Comparison of ENCODE assay signal across 18 mouse cellular contexts in genomic region chr7:128249998-128250397, GRCm38 (mm10). TPM values are rescaled to one million over a fixed set of nuclear protein-coding genes. Genes with fewer than 3 reads are reported as not detected.
DNase-seq lines count a peak whose midpoint lies in the region; ATAC-seq lines count a peak whose summit lies in the region.
"Had no signal": no experiment of that assay in that cellular context is flagged by ENCODE, and none has a peak within 500 bp of the region (broad histone marks: within the 10 kb centered on the region; RNA-seq: fewer than 3 reads in every experiment).

No protein-coding gene starts in this region.

- 89% methylated on average over 5 of the region's 5 CpGs for WGBS in heart, embryonic 10.5 days

- H3K4me3 ChIP-seq in heart, embryonic 10.5 days = 0 out of 2 replicates have a peak overlapping the region, but pooled peaks have one; percentile 5
- H3K4me3 ChIP-seq: embryonic facial prominence, embryonic 12.5 days; forebrain, embryonic 12.5 days; hindbrain, embryonic 13.5 days had no signal

- H3K27ac ChIP-seq in heart, embryonic 10.5 days = no peak overlapping the region
- H3K27ac ChIP-seq: embryonic facial prominence, embryonic 12.5 days; forebrain, embryonic 12.5 days; hindbrain, embryonic 13.5 days; hindbrain, postnatal 0 days had no signal

- DNase-seq in heart, embryonic 10.5 days (ENCODE audit: low spot score) = no peak
- no peak for DNase-seq in heart, adult 8-10 months (ENCODE audit: low spot score)
- DNase-seq in adrenal gland, adult (ENCODE audit: inconsistent age in 2 of 2, low spot score in 1 of 2) = no peak
- DNase-seq in thymus, postnatal 36 days = no peak
- DNase-seq: adrenal gland, adult 8-10 months; adrenal gland, postnatal 36 days; cerebellum, postnatal 25 days; gastrocnemius, postnatal 14 days; heart, postnatal 10 days had no signal

- ATAC-seq in erythroblast, adult 5-6 weeks (replicated peaks; ENCODE audit: low FRiP score, poor library complexity, severe bottlenecking) = 0 out of 2 replicates have a peak, but pooled peaks have one; percentile 31
- ATAC-seq in megakaryocyte-erythroid progenitor cell, adult 5-6 weeks (replicated peaks; ENCODE audit: low FRiP score, low TSS enrichment, poor library complexity, severe bottlenecking) = 0 out of 2 replicates have a peak, but pooled peaks have one; percentile 38
- ATAC-seq: forebrain, embryonic 16.5 days; hindbrain, postnatal 0 days had no signal

- H3K9me3 ChIP-seq in heart, embryonic 10.5 days = no peaks in the 10 kb centered on the region
- H3K9me3 ChIP-seq: embryonic facial prominence, embryonic 12.5 days; forebrain, embryonic 12.5 days; hindbrain, embryonic 13.5 days had no signal

- no peaks in the 10 kb centered on the region for H3K27me3 ChIP-seq in heart, embryonic 10.5 days (ENCODE audit: insufficient read depth, poor library complexity, severe bottlenecking)

- peaks cover 49% of the 10 kb centered on the region for H3K4me1 ChIP-seq in heart, embryonic 10.5 days

- H3K36me3 ChIP-seq in heart, embryonic 10.5 days = peaks cover 67% of the 10 kb centered on the region

RNA-seq across cellular contexts. Expression of gene Tgfb1i1, which starts 3.4 kb away (rescaled TPM):
- 144 and 202 TPM in 2 replicates for polyA plus RNA-seq in heart, embryonic 10.5 days (2016; fragmentation: Nextera tagmentation; extraction: Ambion mirVana)
- 10 to 100 TPM; 13.5 to 15.7 (median 14.6) TPM for total RNA-seq in heart, adult 8-10 months (2022)
- 0.96 and 2.9 TPM in 2 replicates for total RNA-seq in erythroblast, adult 5-6 weeks (2015; ENCODE audit: low replicate concordance)
- total RNA-seq in erythroblast, adult 5-6 weeks (2017; ENCODE audit: low replicate concordance) = 0.84 TPM in 1 of 2 replicates, not detected in the other
- 2.2 TPM in 1 of 2 replicates, not detected in the other for total RNA-seq in megakaryocyte-erythroid progenitor cell, adult 5-6 weeks (2014; fragmentation: Nextera tagmentation)
- 0.27 and 1.3 TPM in 2 replicates for total RNA-seq in megakaryocyte-erythroid progenitor cell, adult 5-6 weeks (2017)

RNA-seq across cellular contexts. Expression of gene 9130023H24Rik, which starts 12.2 kb away (rescaled TPM):
- 7.1 and 7.2 TPM in 2 replicates for polyA plus RNA-seq in heart, embryonic 10.5 days (2016; fragmentation: Nextera tagmentation; extraction: Ambion mirVana)
- 1 to 10 TPM; 3.0 to 4.0 (median 3.6) TPM for total RNA-seq in heart, adult 8-10 months (2022)
- 1.7 and 3.3 TPM in 2 replicates for total RNA-seq in erythroblast, adult 5-6 weeks (2015; ENCODE audit: low replicate concordance)
- total RNA-seq in erythroblast, adult 5-6 weeks (2017; ENCODE audit: low replicate concordance) = 1.8 and 2.7 TPM in 2 replicates
- total RNA-seq in megakaryocyte-erythroid progenitor cell, adult 5-6 weeks (2014; fragmentation: Nextera tagmentation) = 2.1 and 3.8 TPM in 2 replicates
- 2.2 and 4.8 TPM in 2 replicates for total RNA-seq in megakaryocyte-erythroid progenitor cell, adult 5-6 weeks (2017)

RNA-seq across cellular contexts. Expression of gene Armc5, which starts 12.9 kb away (rescaled TPM):
- polyA plus RNA-seq in heart, embryonic 10.5 days (2016; fragmentation: Nextera tagmentation; extraction: Ambion mirVana) = 16.6 and 17.5 TPM in 2 replicates
- 10 to 100 TPM in 1 of 4 experiments, 1 to 10 TPM in 3; 7.0 to 10.5 (median 7.9) TPM for total RNA-seq in heart, adult 8-10 months (2022)
- total RNA-seq in erythroblast, adult 5-6 weeks (2015; ENCODE audit: low replicate concordance) = 1.3 and 2.3 TPM in 2 replicates
- 2.2 and 4.0 TPM in 2 replicates for total RNA-seq in erythroblast, adult 5-6 weeks (2017; ENCODE audit: low replicate concordance)
- total RNA-seq in megakaryocyte-erythroid progenitor cell, adult 5-6 weeks (2014; fragmentation: Nextera tagmentation) = 15.3 and 18.1 TPM in 2 replicates
- 9.2 and 9.8 TPM in 2 replicates for total RNA-seq in megakaryocyte-erythroid progenitor cell, adult 5-6 weeks (2017)

RNA-seq across cellular contexts. Expression of gene Slc5a2, which starts 15.5 kb away (rescaled TPM):
- polyA plus RNA-seq in heart, embryonic 10.5 days (2016; fragmentation: Nextera tagmentation; extraction: Ambion mirVana) = 0.37 and 0.48 TPM in 2 replicates
- not detected for total RNA-seq in heart, adult 8-10 months (2022)
- not detected in 2 replicates for total RNA-seq in erythroblast, adult 5-6 weeks (2015; ENCODE audit: low replicate concordance)
- 0.85 TPM in 1 of 2 replicates, not detected in the other for total RNA-seq in erythroblast, adult 5-6 weeks (2017; ENCODE audit: low replicate concordance)
- 0.81 and 1.1 TPM in 2 replicates for total RNA-seq in megakaryocyte-erythroid progenitor cell, adult 5-6 weeks (2014; fragmentation: Nextera tagmentation)
- 0.65 and 1.5 TPM in 2 replicates for total RNA-seq in megakaryocyte-erythroid progenitor cell, adult 5-6 weeks (2017)
- total RNA-seq: adrenal gland, adult 8-10 months; adrenal gland, postnatal 36 days; gastrocnemius, postnatal 14 days; heart, postnatal 10 days; hematopoietic stem cell, adult 5-6 weeks; hindbrain, postnatal 0 days had no signal
- polyA plus RNA-seq: cortical plate, adult 2 months; forebrain, embryonic 12.5 days; forebrain, embryonic 16.5 days; hindbrain, embryonic 13.5 days had no signal

RNA-seq across cellular contexts. Expression of gene Cox6a2, which starts 43.8 kb away (rescaled TPM):
- polyA plus RNA-seq in heart, embryonic 10.5 days (2016; fragmentation: Nextera tagmentation; extraction: Ambion mirVana) = 258 and 459 TPM in 2 replicates
- total RNA-seq in heart, adult 8-10 months (2022) = 1,000 to 10,000 TPM; 2,334 to 3,880 (median 3,044) TPM
- total RNA-seq in erythroblast, adult 5-6 weeks (2015; ENCODE audit: low replicate concordance) = not detected in 2 replicates
- total RNA-seq in erythroblast, adult 5-6 weeks (2017; ENCODE audit: low replicate concordance) = 0.60 and 1.4 TPM in 2 replicates
- 2.8 TPM in 1 of 2 replicates, not detected in the other for total RNA-seq in megakaryocyte-erythroid progenitor cell, adult 5-6 weeks (2014; fragmentation: Nextera tagmentation)
- not detected in 2 replicates for total RNA-seq in megakaryocyte-erythroid progenitor cell, adult 5-6 weeks (2017)
- total RNA-seq: hindbrain, postnatal 0 days had no signal
- polyA plus RNA-seq: forebrain, embryonic 16.5 days had no signal
